ENCODE assay signal across 1 mouse cellular context in genomic region chr5:38505435-38505765, GRCm38 (mm10).
TF ChIP-seq lines count a peak whose summit lies in the region.

No protein-coding gene starts in this region.

TF ChIP-seq in MEL, 35 proteins besides CTCF, POLR2A, EP300 and RAD21 (continued from another document):
- TF ChIP-seq MYC (IDR thresholded peaks at IDR 0.05; ENCODE audit: low read depth, low read length) (0 out of 2 replicates have a peak, but pooled peaks have one; percentile 44), ZNF384 (IDR thresholded peaks at IDR 0.05; ENCODE audit: low read depth, low read length) (no peak), POLR2AphosphoS5 (IDR thresholded peaks at IDR 0.05; ENCODE audit: borderline replicate concordance, low read depth, low read length) (no peak), TBP (IDR thresholded peaks at IDR 0.05; ENCODE audit: low read depth, low read length) (peak; percentile 85), MAZ (IDR thresholded peaks at IDR 0.05; ENCODE audit: low read depth, low read length) (0 out of 2 replicates have a peak, but pooled peaks have one; percentile 58), HCFC1 (IDR thresholded peaks at IDR 0.05; ENCODE audit: low read depth, low read length) (peak; percentile 51), TAL1 (IDR thresholded peaks at IDR 0.05; ENCODE audit: low read length) (peak; percentile 53), ELF1 (IDR thresholded peaks at IDR 0.05; ENCODE audit: low read depth, low read length) (peak; percentile 66; the same call in 1 of the 2 replicates), ETS1 (IDR thresholded peaks at IDR 0.05; ENCODE audit: low read depth, low read length) (peak; percentile 80), MYB (IDR thresholded peaks at IDR 0.05; ENCODE audit: low read depth, low read length) (no peak), JUND (IDR thresholded peaks at IDR 0.05; ENCODE audit: low read depth, low read length) (no peak), NRF1 (IDR thresholded peaks at IDR 0.05; ENCODE audit: insufficient read depth, low read depth, low read length, poor library complexity, severe bottlenecking) (no peak), UBTF (IDR thresholded peaks at IDR 0.05; ENCODE audit: borderline replicate concordance, insufficient read depth, low read depth, low read length) (no peak)
